Mouse (Mus musculus): Measurements from ENCODE around the gene Dapk3. TPM values are rescaled to one million over a fixed set of nuclear protein-coding genes. Genes with fewer than 3 reads are reported as not detected.
A peak's percentile ranks its signal among the peaks of the same experiment; 100 is the strongest.
"Not testable (repeated sequence)": the region's sequence is repeated elsewhere in the genome, so short reads cannot be mapped to it uniquely, and the experiment has no call there.

Dapk3 gene
- total and polyA plus RNA-seq, 3 experiments = 34.2 to 69.8 (median 40.8) TPM

- no peak for DNase-seq (ENCODE audit: low spot score)
- H3K27me3 ChIP-seq (ENCODE audit: insufficient read depth, low read length) = peaks cover 46% of the 10 kb centered on the region
- H3K9me3 ChIP-seq (replicated peaks) = no peaks in the 10 kb centered on the region
- no peaks in the 10 kb centered on the region for H3K36me3 ChIP-seq (replicated peaks)
- TF ChIP-seq GATA2 (IDR thresholded peaks at IDR 0.05; ENCODE audit: borderline replicate concordance, low read depth, low read length) (no peak), TAL1 (conservative IDR thresholded peaks at IDR 0.05; ENCODE audit: low read depth, low read length) (no peak), GATA1 (IDR thresholded peaks at IDR 0.05; ENCODE audit: borderline replicate concordance, low read length) (no peak), POLR2AphosphoS5 (IDR thresholded peaks at IDR 0.05; ENCODE audit: insufficient replicate concordance, low read depth, low read length) (no peak), CTCF (IDR thresholded peaks at IDR 0.05; ENCODE audit: low read depth, low read length) (no peak)
- H3K4me3 ChIP-seq (ENCODE audit: low read depth, low read length) = no peak overlapping the region
- ATAC-seq (ENCODE audit: extremely low read depth, insufficient number of reproducible peaks, low FRiP score, poor library complexity, severe bottlenecking) = no peak
- peaks cover 12% of the 10 kb centered on the region for H3K4me1 ChIP-seq (ENCODE audit: insufficient read depth, low read depth, low read length)
Observed at GRCm38 (mm10) chr10:81216260-81216659, 33.5 kb downstream of the Dapk3 start.

GRCm38 (mm10) chr10:81216810-81217209 is 34.0 kb downstream of the Dapk3 start:
- DNase-seq (ENCODE audit: low spot score) (no peak), ATAC-seq (ENCODE audit: extremely low read depth, insufficient number of reproducible peaks, low FRiP score, poor library complexity, severe bottlenecking) (no peak)
- H3K9me3 ChIP-seq (replicated peaks) = no peaks in the 10 kb centered on the region
- no peaks in the 10 kb centered on the region for H3K36me3 ChIP-seq (replicated peaks)
- no peak for TF ChIP-seq GATA2 (IDR thresholded peaks at IDR 0.05; ENCODE audit: borderline replicate concordance, low read depth, low read length)
- no peak for TF ChIP-seq CTCF (IDR thresholded peaks at IDR 0.05; ENCODE audit: low read depth, low read length)
- TF ChIP-seq POLR2AphosphoS5 (IDR thresholded peaks at IDR 0.05; ENCODE audit: insufficient replicate concordance, low read depth, low read length) = no peak
- TF ChIP-seq GATA1 (IDR thresholded peaks at IDR 0.05; ENCODE audit: borderline replicate concordance, low read length) = no peak
- TF ChIP-seq TAL1 (conservative IDR thresholded peaks at IDR 0.05; ENCODE audit: low read depth, low read length) = no peak
- peaks cover 46% of the 10 kb centered on the region for H3K27me3 ChIP-seq (ENCODE audit: insufficient read depth, low read length)
- peaks cover 17% of the 10 kb centered on the region for H3K4me1 ChIP-seq (ENCODE audit: insufficient read depth, low read depth, low read length)
- H3K4me3 ChIP-seq (ENCODE audit: low read depth, low read length) = no peak overlapping the region

- H3K9me3 ChIP-seq (replicated peaks); ATAC-seq (ENCODE audit: extremely low read depth, insufficient number of reproducible peaks, low FRiP score, poor library complexity, severe bottlenecking); DNase-seq (ENCODE audit: low spot score); H3K36me3 ChIP-seq (replicated peaks); H3K4me3 ChIP-seq (ENCODE audit: low read depth, low read length): not testable (repeated sequence)
- Histone ChIP-seq H3K4me1 (ENCODE audit: insufficient read depth, low read depth, low read length) (peaks cover 18% of the 10 kb centered on the region), H3K27me3 (ENCODE audit: insufficient read depth, low read length) (peaks cover 45% of the 10 kb centered on the region)
- 0 out of 2 replicates have a peak, but pooled peaks have one; percentile 2 for TF ChIP-seq CTCF (IDR thresholded peaks at IDR 0.05; ENCODE audit: low read depth, low read length)
Observed at GRCm38 (mm10) chr10:81217267-81217666, 34.5 kb downstream of the Dapk3 start.

GRCm38 (mm10) chr10:81217964-81218363 is 35.2 kb downstream of the Dapk3 start:
- H3K4me1 ChIP-seq (ENCODE audit: insufficient read depth, low read depth, low read length) = peaks cover 18% of the 10 kb centered on the region
- peaks cover 40% of the 10 kb centered on the region for H3K27me3 ChIP-seq (ENCODE audit: insufficient read depth, low read length)
- no peak overlapping the region for H3K4me3 ChIP-seq (ENCODE audit: low read depth, low read length)
- peak; percentile 75 for TF ChIP-seq CTCF (IDR thresholded peaks at IDR 0.05; ENCODE audit: low read depth, low read length)
- TF ChIP-seq TAL1 (conservative IDR thresholded peaks at IDR 0.05; ENCODE audit: low read depth, low read length) = no peak
- no peak for TF ChIP-seq GATA1 (IDR thresholded peaks at IDR 0.05; ENCODE audit: borderline replicate concordance, low read length)
- TF ChIP-seq GATA2 (IDR thresholded peaks at IDR 0.05; ENCODE audit: borderline replicate concordance, low read depth, low read length) = no peak
- no peak for TF ChIP-seq POLR2AphosphoS5 (IDR thresholded peaks at IDR 0.05; ENCODE audit: insufficient replicate concordance, low read depth, low read length)
- no peaks in the 10 kb centered on the region for H3K9me3 ChIP-seq (replicated peaks)
- H3K36me3 ChIP-seq (replicated peaks) = no peaks in the 10 kb centered on the region
- ATAC-seq (ENCODE audit: extremely low read depth, insufficient number of reproducible peaks, low FRiP score, poor library complexity, severe bottlenecking) = no peak
- DNase-seq (ENCODE audit: low spot score) = peak; percentile 59

GRCm38 (mm10) chr10:81221402-81222015 is 38.7 kb downstream of the Dapk3 start:
- no peak for TF ChIP-seq POLR2AphosphoS5 (IDR thresholded peaks at IDR 0.05; ENCODE audit: insufficient replicate concordance, low read depth, low read length)
- no peak for TF ChIP-seq TAL1 (conservative IDR thresholded peaks at IDR 0.05; ENCODE audit: low read depth, low read length)
- TF ChIP-seq GATA2 (IDR thresholded peaks at IDR 0.05; ENCODE audit: borderline replicate concordance, low read depth, low read length) = no peak
- no peak for TF ChIP-seq CTCF (IDR thresholded peaks at IDR 0.05; ENCODE audit: low read depth, low read length)
- TF ChIP-seq GATA1 (IDR thresholded peaks at IDR 0.05; ENCODE audit: borderline replicate concordance, low read length) = no peak
- peaks cover 24% of the 10 kb centered on the region for H3K27me3 ChIP-seq (ENCODE audit: insufficient read depth, low read length)
- ATAC-seq (ENCODE audit: extremely low read depth, insufficient number of reproducible peaks, low FRiP score, poor library complexity, severe bottlenecking) (no peak), DNase-seq (ENCODE audit: low spot score) (peak; percentile 49)
- peaks cover 18% of the 10 kb centered on the region for H3K4me1 ChIP-seq (ENCODE audit: insufficient read depth, low read depth, low read length)
- no peaks in the 10 kb centered on the region for H3K9me3 ChIP-seq (replicated peaks)
- no peak overlapping the region for H3K4me3 ChIP-seq (ENCODE audit: low read depth, low read length)
- H3K36me3 ChIP-seq (replicated peaks) = no peaks in the 10 kb centered on the region

- Histone ChIP-seq H3K27me3 (ENCODE audit: insufficient read depth, low read length) (peaks cover 31% of the 10 kb centered on the region), H3K4me1 (ENCODE audit: insufficient read depth, low read depth, low read length) (peaks cover 12% of the 10 kb centered on the region)
- H3K9me3 ChIP-seq (replicated peaks); H3K36me3 ChIP-seq (replicated peaks); DNase-seq (ENCODE audit: low spot score); ATAC-seq (ENCODE audit: extremely low read depth, insufficient number of reproducible peaks, low FRiP score, poor library complexity, severe bottlenecking); H3K4me3 ChIP-seq (ENCODE audit: low read depth, low read length): not testable (repeated sequence)
Observed at GRCm38 (mm10) chr10:81223731-81224130, 40.9 kb downstream of the Dapk3 start.

Data from G1E (cell line).